Mouse (Mus musculus) forebrain, embryonic 11.5 days (tissue): ENCODE measurements around the gene Hist1h3i. TPM values are rescaled to one million over a fixed set of nuclear protein-coding genes. Genes with fewer than 3 reads are reported as not detected.
"Not testable (repeated sequence)": the region's sequence is repeated elsewhere in the genome, so short reads cannot be mapped to it uniquely, and the experiment has no call there.

Source experiments
- ATAC-seq: fragments of 200-750 bp; cut with Nextera tagmentation; replicated peaks from 2 replicates; pipeline ENCODE4 v1.8.0; 2017; ENCODE audit warnings: moderate TSS enrichment; ENCODE audit not compliant: low FRiP score
- DNase-seq: peaks from one replicate; pipeline ENCODE4 v3.0.0-alpha.2; 2017; ENCODE audit warnings: low spot score
- H3K27ac ChIP-seq: fragments of 300-500 bp; sonication (generic); 2 replicates; pipeline ENCODE4 v1.5.1; 2014; ENCODE audit warnings: low read depth, low read length
- H3K27me3 ChIP-seq: fragments of 300-500 bp; sonication (generic); 2 replicates; pipeline ENCODE4 v1.6.1; 2014; ENCODE audit warnings: mild to moderate bottlenecking, low read length, mixed read lengths; ENCODE audit not compliant: control insufficient read depth, insufficient read depth
- H3K36me3 ChIP-seq: fragments of 300-500 bp; sonication (generic); 2 replicates; pipeline ENCODE4 v1.6.1; 2014; ENCODE audit warnings: mild to moderate bottlenecking, low read length, moderate library complexity, mixed read lengths; ENCODE audit not compliant: control insufficient read depth, insufficient read depth
- H3K4me1 ChIP-seq: fragments of 300-500 bp; sonication (generic); replicated peaks from 2 replicates; pipeline ENCODE4 v1.6.1; 2014; ENCODE audit warnings: low read length, mixed read lengths; ENCODE audit not compliant: control insufficient read depth, insufficient read depth
- H3K4me2 ChIP-seq: fragments of 300-500 bp; sonication (generic); 2 replicates; pipeline ENCODE4 v1.6.1; 2014; ENCODE audit warnings: low read depth, mild to moderate bottlenecking, low read length, moderate library complexity, mixed read lengths; ENCODE audit not compliant: severe bottlenecking
- H3K4me3 ChIP-seq: fragments of 300-500 bp; sonication (generic); 2 replicates; pipeline ENCODE4 v1.5.1; 2014; ENCODE audit warnings: low read depth, low read length
- H3K9ac ChIP-seq: fragments of 300-500 bp; sonication (generic); 2 replicates; pipeline ENCODE4 v1.6.1; 2014; ENCODE audit warnings: low read length
- H3K9me3 ChIP-seq: fragments of 300-500 bp; sonication (generic); 2 replicates; pipeline ENCODE4 v1.6.1; 2016; ENCODE audit warnings: low read length, mixed read lengths; ENCODE audit not compliant: control insufficient read depth
- WGBS: fragments of 180-500 bp; shearing (Covaris S2); extraction: QIAGEN DNeasy Blood & Tissue Kit; methylation state at CpG from one replicate; pipeline ENCODE4 v1.1.7; 2014; 5-methylcytosine and 5-hydroxymethylcytosine counted together
- polyA plus RNA-seq: library from polyadenylated mRNA; unstranded; fragments of >200 nt; fragmentation: Nextera tagmentation; extraction: Ambion mirVana; gene quantifications from 2 replicates; pipeline ENCODE4 v1.2.1, GENCODE M21; 2014

Hist1h3i gene
- polyA plus RNA-seq, 1 experiment from 2014 or later, result 312 TPM

- H3K27ac ChIP-seq, H3K4me1 ChIP-seq, H3K4me2 ChIP-seq, H3K9me3 ChIP-seq, DNase-seq, H3K4me3 ChIP-seq, H3K9ac ChIP-seq, H3K36me3 ChIP-seq, H3K27me3 ChIP-seq: not testable (repeated sequence)
- no CpG with 5 or more reads among the region's 23 CpGs for WGBS
- peak; percentile 97 for ATAC-seq
Observed at GRCm38 (mm10) chr13:21810073-21810472, 26.9 kb upstream of the Hist1h3i start, which contains the start of the genes Hist1h2bq and Hist1h2ao. Gene Hist1h2bq (minus strand): TSS chr13:21810197. Gene Hist1h2ao (plus strand): TSS chr13:21810465.

GRCm38 (mm10) chr13:21803058-21803457 is 19.9 kb upstream of the Hist1h3i start:
- H3K27me3 ChIP-seq, H3K36me3 ChIP-seq, H3K4me1 ChIP-seq, H3K4me2 ChIP-seq, H3K4me3 ChIP-seq, H3K27ac ChIP-seq, H3K9me3 ChIP-seq, H3K9ac ChIP-seq, DNase-seq: not testable (repeated sequence)
- WGBS, result no CpG with 5 or more reads among the region's 4 CpGs
- ATAC-seq, result peak; percentile 72

GRCm38 (mm10) chr13:21797163-21797562 is 14.0 kb upstream of the Hist1h3i start:
- ATAC-seq, H3K36me3 ChIP-seq, H3K27me3 ChIP-seq, H3K4me2 ChIP-seq, H3K27ac ChIP-seq, H3K9me3 ChIP-seq, DNase-seq, H3K4me3 ChIP-seq, H3K4me1 ChIP-seq, H3K9ac ChIP-seq: not testable (repeated sequence)

GRCm38 (mm10) chr13:21795584-21795983 is 12.4 kb upstream of the Hist1h3i start:
- DNase-seq, result peak; percentile 30
- Histone ChIP-seq H3K27me3 (no peaks in the 10 kb centered on the region), H3K4me3 (no peak overlapping the region), H3K9me3 (no peaks in the 10 kb centered on the region), H3K4me1 (0 out of 2 replicates have a peak, but pooled peaks cover 2% of the 10 kb centered on the region), H3K4me2 (no peak overlapping the region), H3K27ac (no peak overlapping the region), H3K9ac (no peak overlapping the region), H3K36me3 (no peaks in the 10 kb centered on the region)
- no peak for ATAC-seq
- WGBS, result 91% methylated on average over 7 of the region's 7 CpGs

GRCm38 (mm10) chr13:21790601-21791283 is 7.6 kb upstream of the Hist1h3i start:
- WGBS, result 6% methylated on average over 17 of the region's 18 CpGs
- no peak overlapping the region for H3K27ac ChIP-seq

GRCm38 (mm10) chr13:21789925-21790324 is 6.8 kb upstream of the Hist1h3i start:
- H3K9ac ChIP-seq, result no peak overlapping the region
- DNase-seq, result peak; percentile 30
- H3K9me3 ChIP-seq, result no peaks in the 10 kb centered on the region
- H3K4me1 ChIP-seq, result peaks cover 10% of the 10 kb centered on the region; the same call in 1 of the 2 replicates
- H3K27ac ChIP-seq, result peak overlapping the region; percentile 2; the same call in 1 of the 2 replicates
- H3K27me3 ChIP-seq, result no peaks in the 10 kb centered on the region
- WGBS, result 70% methylated on average over 6 of the region's 6 CpGs
- H3K4me3 ChIP-seq, result no peak overlapping the region
- no peaks in the 10 kb centered on the region for H3K36me3 ChIP-seq
- ATAC-seq, result no peak
- no peak overlapping the region for H3K4me2 ChIP-seq

More at GRCm38 (mm10) chr13:21790601-21791283, 7.6 kb upstream of the Hist1h3i start:
- no peaks in the 10 kb centered on the region for H3K9me3 ChIP-seq
- H3K4me1 ChIP-seq, result peaks cover 10% of the 10 kb centered on the region; the same call in 1 of the 2 replicates
- H3K4me3 ChIP-seq, result no peak overlapping the region; the same call in 1 of the 2 replicates
- no peaks in the 10 kb centered on the region for H3K27me3 ChIP-seq
- DNase-seq (peak; percentile 61), ATAC-seq (no peak)
- H3K9ac ChIP-seq, result peak overlapping the region; percentile 47
- peak overlapping the region; percentile 38; the same call in 1 of the 2 replicates for H3K4me2 ChIP-seq
- H3K36me3 ChIP-seq, result no peaks in the 10 kb centered on the region

- peaks cover 13% of the 10 kb centered on the region; the same call in 1 of the 2 replicates for H3K4me1 ChIP-seq
- 10% methylated on average over 13 of the region's 21 CpGs for WGBS
- DNase-seq (peak; percentile 52), ATAC-seq (peak; percentile 21)
- H3K27me3 ChIP-seq, result no peaks in the 10 kb centered on the region
- peak overlapping the region; percentile 95 for H3K27ac ChIP-seq
- H3K4me3 ChIP-seq, result peak overlapping the region; percentile 18; the same call in 1 of the 2 replicates
- H3K4me2 ChIP-seq, result peak overlapping the region; percentile 49
- H3K9me3 ChIP-seq, result no peaks in the 10 kb centered on the region
- H3K36me3 ChIP-seq, result no peaks in the 10 kb centered on the region
- peak overlapping the region; percentile 65 for H3K9ac ChIP-seq
Observed at GRCm38 (mm10) chr13:21787760-21788593, 4.8 kb upstream of the Hist1h3i start.

- not testable (repeated sequence) for H3K9me3 ChIP-seq, H3K36me3 ChIP-seq, H3K27me3 ChIP-seq
- peak; percentile 93 for ATAC-seq
- under 1% methylated on average over 33 of the region's 63 CpGs for WGBS
- Histone ChIP-seq H3K4me3 (peak within 1 kb of the TSS; percentile 31), H3K27ac (peak within 1 kb of the TSS; percentile 95), H3K9ac (peak within 1 kb of the TSS; percentile 65), H3K4me2 (peak within 1 kb of the TSS; percentile 49), H3K4me1 (peaks cover 13% of the 10 kb centered on the region; the same call in 1 of the 2 replicates)
- DNase-seq, result peak; percentile 90
Observed at GRCm38 (mm10) chr13:21786899-21787629, 3.9 kb upstream of the Hist1h3i start, which contains the start of the genes Hist1h2an and Hist1h2bp. Gene Hist1h2an (minus strand): TSS chr13:21787218. Gene Hist1h2bp (plus strand): TSS chr13:21787461.
